Mouse (Mus musculus) forebrain, embryonic 15.5 days (tissue): ENCODE results near the gene Hivep3. TPM values are rescaled to one million over a fixed set of nuclear protein-coding genes. Genes with fewer than 3 reads are reported as not detected.

Source experiments
- ATAC-seq: fragments of 200-750 bp; cut with Nextera tagmentation; replicated peaks from 2 replicates; pipeline ENCODE4 v1.8.0; 2017; ENCODE audit warnings: mild to moderate bottlenecking, moderate TSS enrichment, moderate library complexity
- H3K27ac ChIP-seq: fragments of 300-500 bp; sonication (generic); replicated peaks from 2 replicates; pipeline ENCODE4 v1.5.1; 2015; ENCODE audit warnings: mild to moderate bottlenecking, inconsistent platforms
- H3K27me3 ChIP-seq: fragments of 300-500 bp; sonication (generic); 2 replicates; pipeline ENCODE4 v1.6.1; 2015; ENCODE audit warnings: inconsistent platforms
- H3K36me3 ChIP-seq: fragments of 300-500 bp; sonication (generic); 2 replicates; pipeline ENCODE4 v1.6.1; 2015; ENCODE audit warnings: mild to moderate bottlenecking, inconsistent platforms
- H3K4me1 ChIP-seq: fragments of 300-500 bp; sonication (generic); 2 replicates; pipeline ENCODE4 v1.6.1; 2015; ENCODE audit warnings: inconsistent platforms
- H3K4me2 ChIP-seq: fragments of 300-500 bp; sonication (generic); replicated peaks from 2 replicates; pipeline ENCODE4 v1.6.1; 2015; ENCODE audit warnings: mild to moderate bottlenecking, inconsistent platforms
- H3K4me3 ChIP-seq: fragments of 300-500 bp; sonication (generic); 2 replicates; pipeline ENCODE4 v1.5.1; 2015; ENCODE audit warnings: mild to moderate bottlenecking, inconsistent platforms
- H3K9ac ChIP-seq: fragments of 300-500 bp; sonication (generic); replicated peaks from 2 replicates; pipeline ENCODE4 v1.6.1; 2015; ENCODE audit warnings: mild to moderate bottlenecking, inconsistent platforms
- H3K9me3 ChIP-seq: fragments of 300-500 bp; sonication (generic); 2 replicates; pipeline ENCODE4 v1.6.1; 2016; ENCODE audit warnings: inconsistent platforms
- WGBS: fragments of 180-500 bp; shearing (Covaris S2); methylation state at CpG from one replicate; pipeline ENCODE4 v1.1.7; 2015; ENCODE audit warnings: mixed read lengths; 5-methylcytosine and 5-hydroxymethylcytosine counted together
- polyA plus RNA-seq: library from polyadenylated mRNA; unstranded; fragments of >200 nt; fragmentation: Nextera tagmentation; extraction: Ambion mirVana; gene quantifications from 2 replicates; pipeline ENCODE4 v1.2.1, GENCODE M21; 2015

Gene Hivep3
- polyA plus RNA-seq, 1 experiment from 2014 or later = 21.7 TPM

DNA sequence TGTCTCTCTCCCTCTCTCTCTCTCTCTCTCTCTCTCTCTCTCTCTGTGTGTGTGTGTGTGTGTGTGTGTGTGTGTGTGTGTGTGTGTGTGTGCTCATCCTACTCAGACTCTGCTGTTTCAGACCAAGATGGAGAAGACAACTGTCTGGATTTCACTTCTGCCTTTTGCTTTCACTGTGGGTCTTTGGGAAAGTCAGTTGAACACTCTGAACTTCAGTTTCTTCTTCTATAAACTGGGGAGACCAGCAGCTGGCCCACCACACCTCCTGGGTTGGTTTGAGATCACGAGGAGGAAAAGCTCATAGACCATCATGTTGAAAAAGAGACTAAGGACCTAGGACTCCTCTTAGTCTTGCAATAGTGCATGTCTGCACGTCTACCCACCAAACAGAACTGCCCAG is 246.3 kb downstream of the Hivep3 start:
- Histone ChIP-seq H3K9ac (no peak overlapping the region), H3K4me1 (peaks cover 4% of the 10 kb centered on the region; the same call in 1 of the 2 replicates), H3K4me2 (no peak overlapping the region), H3K27me3 (no peaks in the 10 kb centered on the region), H3K9me3 (no peaks in the 10 kb centered on the region), H3K36me3 (no peaks in the 10 kb centered on the region), H3K27ac (no peak overlapping the region), H3K4me3 (no peak overlapping the region)
- 83% methylated on average over 2 of the region's 2 CpGs for WGBS
- ATAC-seq = no peak

DNA sequence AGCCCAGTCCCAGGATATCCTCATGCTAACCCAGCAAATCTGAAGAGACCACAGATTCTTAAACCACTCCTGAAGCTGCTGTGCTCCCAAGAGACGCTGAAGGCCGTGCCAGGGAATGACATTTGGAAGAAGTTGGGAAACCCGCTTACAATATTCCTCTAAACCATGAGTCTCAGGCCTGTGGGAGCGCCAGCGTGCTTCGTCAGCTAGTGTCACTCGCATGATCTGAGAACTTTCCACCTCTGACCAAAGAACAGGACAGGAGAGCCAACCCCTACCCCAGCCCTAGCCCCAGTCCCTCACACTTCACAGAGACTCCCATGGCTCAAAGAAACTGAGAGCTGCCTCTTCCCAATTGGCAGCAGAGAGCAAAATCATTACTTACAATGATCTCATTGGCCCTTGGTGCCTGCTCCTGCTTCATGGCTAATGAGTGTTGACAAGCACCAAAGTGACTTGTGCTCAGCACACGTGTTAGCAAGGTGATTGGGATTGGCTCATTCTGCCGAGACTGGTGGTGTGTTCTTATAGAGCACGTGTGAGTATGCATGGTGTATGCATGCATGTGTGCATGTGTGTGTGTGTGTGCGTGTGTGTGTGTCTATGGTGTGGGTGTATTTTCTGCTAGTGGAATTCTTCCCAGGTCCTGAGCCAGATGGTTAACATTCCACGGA is 247.6 kb downstream of the Hivep3 start:
- Histone ChIP-seq H3K9me3 (no peaks in the 10 kb centered on the region), H3K36me3 (no peaks in the 10 kb centered on the region), H3K9ac (no peak overlapping the region), H3K4me2 (no peak overlapping the region), H3K27ac (no peak overlapping the region), H3K4me1 (peaks cover 8% of the 10 kb centered on the region; the same call in 1 of the 2 replicates), H3K27me3 (no peaks in the 10 kb centered on the region), H3K4me3 (no peak overlapping the region)
- no peak for ATAC-seq
- WGBS = 83% methylated on average over 12 of the region's 12 CpGs

DNA sequence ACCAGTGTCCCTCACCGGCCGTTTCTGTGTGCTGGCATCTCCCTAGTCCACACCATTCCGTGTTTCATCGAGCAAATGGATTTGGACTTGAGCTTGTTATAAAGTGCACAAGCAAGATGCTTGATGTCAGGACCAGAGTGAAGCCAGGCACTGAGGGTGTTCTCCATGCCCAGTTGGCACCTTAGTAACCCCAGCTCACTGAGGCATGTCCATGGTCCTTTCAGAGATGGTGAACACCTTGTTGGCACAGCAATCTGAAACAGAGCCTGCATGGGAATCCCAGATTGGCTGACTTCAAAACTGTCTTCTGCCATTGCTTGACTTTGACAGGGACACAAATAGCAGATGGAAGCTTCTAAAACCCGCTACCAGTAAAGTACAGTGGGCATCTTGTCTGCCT is 252.5 kb downstream of the Hivep3 start:
- Histone ChIP-seq H3K4me1 (peaks cover 22% of the 10 kb centered on the region), H3K27ac (peak overlapping the region; percentile 77), H3K4me2 (no peak overlapping the region), H3K9me3 (no peaks in the 10 kb centered on the region), H3K36me3 (no peaks in the 10 kb centered on the region), H3K4me3 (no peak overlapping the region), H3K27me3 (no peaks in the 10 kb centered on the region), H3K9ac (no peak overlapping the region)
- 75% methylated on average over 5 of the region's 5 CpGs for WGBS
- ATAC-seq = no peak

DNA sequence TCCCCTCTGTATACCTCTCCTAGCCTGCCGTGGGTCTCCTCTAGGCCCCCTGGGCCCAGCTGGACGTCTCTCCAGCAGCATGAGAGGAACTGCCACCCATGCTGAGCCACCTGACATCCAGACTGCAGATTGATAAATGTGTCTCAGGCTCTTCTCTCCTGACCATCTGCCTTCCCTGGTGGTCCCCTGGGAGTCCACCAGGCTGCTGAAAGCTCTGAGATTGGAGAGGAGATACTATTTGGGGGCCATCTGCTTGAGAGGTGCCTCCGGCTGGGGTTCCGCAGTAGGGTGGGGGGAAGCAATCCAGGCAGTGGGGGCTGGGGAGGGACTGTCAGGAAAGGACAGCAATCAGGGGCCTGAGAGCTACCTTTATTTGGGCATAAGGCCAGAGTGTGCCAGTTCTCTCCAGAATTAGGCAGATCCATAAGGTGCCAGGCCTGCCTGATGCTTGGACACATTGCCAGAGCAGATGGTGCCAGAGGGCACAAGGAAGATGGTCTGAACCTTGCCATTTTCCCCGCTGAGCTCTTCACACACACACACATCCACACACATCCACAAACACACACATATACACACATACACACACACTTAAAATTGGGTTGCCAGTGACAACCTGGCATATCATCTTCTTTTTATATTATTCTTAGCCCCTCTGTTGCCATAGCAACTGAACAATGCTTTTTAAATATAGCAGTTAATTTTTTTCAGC is 253.2 kb downstream of the Hivep3 start:
- no peaks in the 10 kb centered on the region for H3K27me3 ChIP-seq
- no peaks in the 10 kb centered on the region for H3K9me3 ChIP-seq
- H3K36me3 ChIP-seq = no peaks in the 10 kb centered on the region
- H3K27ac ChIP-seq = peak overlapping the region; percentile 77
- H3K4me1 ChIP-seq = peaks cover 22% of the 10 kb centered on the region
- no peak overlapping the region for H3K4me2 ChIP-seq
- 51% methylated on average over 5 of the region's 5 CpGs for WGBS
- H3K9ac ChIP-seq = no peak overlapping the region
- H3K4me3 ChIP-seq = no peak overlapping the region
- peak; percentile 53 for ATAC-seq

DNA sequence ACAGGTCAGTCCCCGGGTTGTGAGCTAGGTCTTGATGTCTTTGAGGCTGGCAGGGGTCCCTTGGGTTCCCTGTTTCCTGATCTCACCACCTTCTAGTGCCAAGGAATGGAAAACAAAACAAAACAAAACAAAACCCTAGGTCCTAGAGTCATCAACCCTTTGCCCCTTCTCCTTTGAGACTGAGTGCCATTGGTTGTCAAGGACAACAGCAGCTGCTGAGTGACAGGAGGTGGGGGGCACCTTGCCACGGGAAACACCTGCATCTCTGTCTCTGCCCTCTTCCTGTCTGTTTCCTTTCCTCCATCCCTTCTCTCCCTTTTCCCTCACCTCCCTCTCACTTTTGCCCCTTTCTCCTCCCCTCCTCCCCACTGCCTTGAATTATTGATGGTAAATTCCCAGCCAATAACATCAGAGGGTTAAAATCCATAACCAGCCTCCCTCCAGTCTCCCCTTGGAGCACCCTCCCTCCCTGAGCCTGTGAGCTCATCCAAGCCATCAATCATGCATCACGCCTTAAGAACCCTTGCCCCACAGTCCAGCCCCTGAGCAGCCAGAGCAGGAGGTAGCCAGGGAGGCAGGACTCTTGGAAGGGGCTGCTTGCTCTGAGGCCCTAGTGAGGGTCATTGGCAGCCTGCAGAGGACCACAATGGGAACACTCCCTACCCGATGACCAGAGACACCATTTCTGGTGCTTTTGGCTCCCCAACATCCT is 253.9 kb downstream of the Hivep3 start:
- Histone ChIP-seq H3K9ac (no peak overlapping the region), H3K9me3 (no peaks in the 10 kb centered on the region), H3K27ac (peak overlapping the region; percentile 77), H3K4me1 (peaks cover 22% of the 10 kb centered on the region), H3K36me3 (no peaks in the 10 kb centered on the region), H3K4me2 (no peak overlapping the region), H3K4me3 (no peak overlapping the region), H3K27me3 (no peaks in the 10 kb centered on the region)
- 0 out of 2 replicates have a peak, but pooled peaks have one; percentile 9 for ATAC-seq
- 37% methylated on average over 4 of the region's 4 CpGs for WGBS

DNA sequence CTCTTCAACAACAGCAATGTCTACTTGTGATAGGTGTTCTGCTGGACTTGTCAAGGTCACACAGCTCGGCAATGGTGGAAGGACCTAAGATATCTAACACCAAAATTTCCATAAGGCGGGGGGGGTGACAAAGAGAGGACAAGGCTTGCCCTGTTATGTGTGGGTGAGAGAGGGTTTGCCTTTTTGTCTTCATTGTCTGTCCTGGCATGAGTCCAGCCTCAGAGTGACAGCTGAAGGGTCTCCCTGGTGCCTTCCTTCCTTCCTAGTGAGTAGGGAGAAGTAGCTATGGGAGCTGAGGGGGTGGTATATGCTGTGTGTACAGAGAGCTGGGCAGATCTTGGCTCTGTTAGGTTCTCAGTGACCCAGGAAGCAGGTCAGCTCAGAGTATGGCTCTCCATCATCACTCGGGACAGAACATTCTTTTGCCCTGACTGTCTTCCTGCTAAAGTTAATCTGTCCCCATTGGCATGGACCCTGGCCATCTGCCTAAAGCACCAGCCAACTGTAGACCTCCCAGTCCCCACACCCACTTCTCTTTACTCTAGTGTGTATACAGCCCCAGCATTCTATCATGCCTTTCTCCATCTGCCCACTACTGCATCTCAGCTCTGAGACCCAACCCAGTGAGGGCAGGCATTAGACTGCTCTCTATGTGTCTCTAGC is 255.6 kb downstream of the Hivep3 start:
- Histone ChIP-seq H3K9me3 (no peaks in the 10 kb centered on the region), H3K9ac (no peak overlapping the region), H3K27me3 (no peaks in the 10 kb centered on the region), H3K27ac (no peak overlapping the region), H3K36me3 (no peaks in the 10 kb centered on the region), H3K4me3 (no peak overlapping the region), H3K4me2 (no peak overlapping the region), H3K4me1 (peaks cover 22% of the 10 kb centered on the region)
- WGBS = 70% methylated on average over 3 of the region's 3 CpGs
- no peak for ATAC-seq

DNA sequence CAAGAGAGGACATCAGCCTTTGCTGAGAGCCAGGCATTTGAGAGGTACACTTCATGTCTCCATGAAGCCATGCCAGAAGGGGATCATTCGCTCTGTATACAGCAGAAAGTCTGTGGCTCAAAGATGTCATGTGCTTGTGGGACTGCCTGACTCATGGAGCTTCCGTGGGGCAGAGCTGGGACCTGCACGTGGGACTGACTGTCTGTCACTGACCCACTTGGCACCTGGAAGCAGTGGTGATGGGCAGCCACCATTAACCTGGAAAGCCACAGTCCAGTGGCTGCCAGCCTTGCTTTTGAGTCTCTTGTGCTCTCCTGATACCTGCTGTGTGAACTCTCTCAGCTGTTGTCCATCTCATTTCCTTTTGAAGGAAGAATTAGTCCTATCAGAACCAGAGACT is 256.8 kb downstream of the Hivep3 start:
- peaks cover 22% of the 10 kb centered on the region for H3K4me1 ChIP-seq
- WGBS = 86% methylated on average over 3 of the region's 3 CpGs
- no peak overlapping the region for H3K27ac ChIP-seq
- no peak for ATAC-seq
- no peaks in the 10 kb centered on the region for H3K36me3 ChIP-seq
- no peaks in the 10 kb centered on the region for H3K27me3 ChIP-seq
- H3K4me3 ChIP-seq = no peak overlapping the region
- no peak overlapping the region for H3K4me2 ChIP-seq
- H3K9ac ChIP-seq = no peak overlapping the region
- no peaks in the 10 kb centered on the region for H3K9me3 ChIP-seq

DNA sequence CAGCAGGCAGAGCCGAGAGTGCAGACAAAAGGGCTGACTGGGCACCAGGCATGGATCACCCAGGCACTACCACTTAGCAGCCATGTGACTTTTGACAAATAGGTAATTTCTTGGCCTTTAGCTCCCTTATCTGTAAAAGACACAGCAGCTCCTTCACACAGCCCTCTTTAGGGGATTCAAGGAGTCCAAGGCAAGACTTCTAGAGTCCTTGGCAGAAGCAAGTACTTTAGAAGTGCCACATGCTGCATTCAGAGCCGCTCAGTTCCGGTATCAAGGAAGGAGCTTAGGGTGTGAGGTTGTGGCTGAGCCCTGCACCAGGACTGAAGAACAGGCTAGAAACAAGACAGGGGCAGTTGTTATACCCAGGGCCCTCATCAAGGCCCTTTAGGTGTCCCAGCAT is 257.3 kb downstream of the Hivep3 start:
- H3K27ac ChIP-seq = no peak overlapping the region
- no peaks in the 10 kb centered on the region for H3K36me3 ChIP-seq
- H3K9ac ChIP-seq = no peak overlapping the region
- no peaks in the 10 kb centered on the region for H3K9me3 ChIP-seq
- peaks cover 21% of the 10 kb centered on the region for H3K4me1 ChIP-seq
- WGBS = 87% methylated on average over 3 of the region's 3 CpGs
- no peak overlapping the region for H3K4me3 ChIP-seq
- no peak for ATAC-seq
- H3K4me2 ChIP-seq = no peak overlapping the region
- no peaks in the 10 kb centered on the region for H3K27me3 ChIP-seq

DNA sequence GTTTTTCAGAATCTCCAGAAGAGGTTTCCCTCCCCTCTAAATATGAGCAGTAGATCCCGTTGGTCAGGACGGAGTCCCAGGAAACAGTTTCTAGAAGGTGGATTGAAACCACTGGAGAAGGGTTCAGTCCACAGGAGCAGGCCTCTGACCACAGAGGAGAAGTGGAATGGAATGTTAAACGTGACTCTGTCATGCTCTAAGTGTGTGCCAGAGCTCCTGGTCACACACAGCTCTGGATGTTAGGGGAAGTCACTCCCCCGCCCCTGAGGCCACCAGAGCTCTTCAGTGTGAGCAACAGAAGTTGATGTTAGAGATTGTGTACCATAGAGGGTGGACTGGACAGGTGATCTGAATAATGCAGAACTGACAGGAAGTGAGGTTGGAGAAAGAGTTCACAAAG is 258.2 kb downstream of the Hivep3 start:
- no peaks in the 10 kb centered on the region for H3K9me3 ChIP-seq
- H3K4me3 ChIP-seq = no peak overlapping the region
- H3K4me2 ChIP-seq = no peak overlapping the region
- WGBS = 77% methylated on average over 4 of the region's 4 CpGs
- no peaks in the 10 kb centered on the region for H3K36me3 ChIP-seq
- H3K9ac ChIP-seq = no peak overlapping the region
- no peak for ATAC-seq
- peaks cover 12% of the 10 kb centered on the region for H3K4me1 ChIP-seq
- H3K27me3 ChIP-seq = no peaks in the 10 kb centered on the region
- no peak overlapping the region for H3K27ac ChIP-seq

DNA sequence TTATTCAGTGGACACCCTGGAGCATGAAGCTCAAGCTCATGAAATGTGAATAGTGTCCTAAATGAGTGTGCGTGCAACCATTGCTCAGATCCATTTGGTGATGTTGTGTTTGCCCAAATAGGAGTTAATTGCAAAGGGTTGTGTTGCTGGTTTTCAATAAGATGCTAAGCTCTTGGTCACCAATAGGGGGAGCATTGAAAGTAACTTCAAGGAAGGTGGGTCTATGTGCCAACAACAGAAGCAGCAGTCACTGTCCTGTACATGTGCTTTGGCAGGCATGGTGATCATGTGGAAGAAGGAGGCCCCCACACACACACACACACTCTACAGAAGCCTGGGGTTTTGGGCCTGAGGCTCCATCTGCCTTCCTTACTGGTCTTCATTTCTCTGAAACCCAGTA is 262.8 kb downstream of the Hivep3 start:
- 93% methylated on average over 1 of the region's 1 CpGs for WGBS
- no peak overlapping the region for H3K9ac ChIP-seq
- ATAC-seq = no peak
- no peak overlapping the region for H3K4me2 ChIP-seq
- H3K36me3 ChIP-seq = no peaks in the 10 kb centered on the region
- no peaks in the 10 kb centered on the region for H3K27me3 ChIP-seq
- no peaks in the 10 kb centered on the region for H3K9me3 ChIP-seq
- no peaks in the 10 kb centered on the region for H3K4me1 ChIP-seq
- no peak overlapping the region for H3K27ac ChIP-seq
- H3K4me3 ChIP-seq = no peak overlapping the region

DNA sequence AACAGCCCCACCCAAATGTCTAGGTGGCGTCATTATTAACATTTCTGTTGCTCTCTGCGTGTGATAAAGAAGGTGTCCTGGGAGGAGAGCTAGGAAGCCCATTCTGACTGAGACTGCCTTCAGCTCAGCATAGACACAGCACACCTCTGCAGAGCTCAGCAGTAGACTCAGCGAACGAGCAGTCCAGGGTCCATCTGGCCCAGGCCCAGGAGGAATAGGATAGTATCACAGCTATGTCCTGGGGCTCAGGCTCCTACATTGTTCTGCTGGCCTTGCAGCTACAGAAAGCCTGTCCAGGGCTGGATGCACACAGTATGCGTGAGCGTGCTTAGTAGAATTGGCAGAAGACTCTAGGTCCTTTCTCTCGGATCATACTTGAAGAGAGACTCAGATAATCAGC is 263.8 kb downstream of the Hivep3 start:
- H3K9me3 ChIP-seq = no peaks in the 10 kb centered on the region
- no peak for ATAC-seq

DNA sequence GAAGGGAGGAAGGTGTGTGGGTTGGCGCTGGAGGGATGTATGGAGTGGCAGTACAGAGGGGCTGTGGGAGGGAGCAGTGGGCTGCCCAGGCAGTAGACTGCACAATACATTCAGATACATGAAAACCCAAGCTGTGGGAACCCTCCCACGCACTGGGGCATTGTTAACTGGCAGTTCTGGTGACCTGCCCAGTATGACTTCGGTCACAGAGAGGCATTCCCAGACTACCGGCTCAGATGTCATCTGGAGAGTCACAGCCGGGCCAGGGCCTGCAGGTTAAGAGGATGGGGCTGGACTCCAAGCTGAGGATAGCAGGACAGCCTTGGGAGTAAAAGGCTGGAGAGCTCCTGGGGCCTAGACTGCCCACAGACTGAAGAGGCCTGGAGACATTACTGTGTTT is 265.3 kb downstream of the Hivep3 start:
- Histone ChIP-seq H3K9me3 (no peaks in the 10 kb centered on the region), H3K27ac (no peak overlapping the region), H3K9ac (no peak overlapping the region), H3K27me3 (no peaks in the 10 kb centered on the region), H3K36me3 (no peaks in the 10 kb centered on the region), H3K4me3 (no peak overlapping the region), H3K4me2 (no peak overlapping the region), H3K4me1 (no peaks in the 10 kb centered on the region)
- ATAC-seq = no peak
- WGBS = 63% methylated on average over 5 of the region's 5 CpGs

More for the DNA sequence above, 263.8 kb downstream of the Hivep3 start:
- H3K27me3 ChIP-seq = no peaks in the 10 kb centered on the region
- 89% methylated on average over 7 of the region's 7 CpGs for WGBS
- H3K4me2 ChIP-seq = no peak overlapping the region
- H3K9ac ChIP-seq = no peak overlapping the region
- H3K4me1 ChIP-seq = no peaks in the 10 kb centered on the region
- H3K36me3 ChIP-seq = no peaks in the 10 kb centered on the region
- H3K4me3 ChIP-seq = no peak overlapping the region
- no peak overlapping the region for H3K27ac ChIP-seq
